Comparison of ENCODE assay signal across 8 mouse cellular contexts in the genomic region with DNA sequence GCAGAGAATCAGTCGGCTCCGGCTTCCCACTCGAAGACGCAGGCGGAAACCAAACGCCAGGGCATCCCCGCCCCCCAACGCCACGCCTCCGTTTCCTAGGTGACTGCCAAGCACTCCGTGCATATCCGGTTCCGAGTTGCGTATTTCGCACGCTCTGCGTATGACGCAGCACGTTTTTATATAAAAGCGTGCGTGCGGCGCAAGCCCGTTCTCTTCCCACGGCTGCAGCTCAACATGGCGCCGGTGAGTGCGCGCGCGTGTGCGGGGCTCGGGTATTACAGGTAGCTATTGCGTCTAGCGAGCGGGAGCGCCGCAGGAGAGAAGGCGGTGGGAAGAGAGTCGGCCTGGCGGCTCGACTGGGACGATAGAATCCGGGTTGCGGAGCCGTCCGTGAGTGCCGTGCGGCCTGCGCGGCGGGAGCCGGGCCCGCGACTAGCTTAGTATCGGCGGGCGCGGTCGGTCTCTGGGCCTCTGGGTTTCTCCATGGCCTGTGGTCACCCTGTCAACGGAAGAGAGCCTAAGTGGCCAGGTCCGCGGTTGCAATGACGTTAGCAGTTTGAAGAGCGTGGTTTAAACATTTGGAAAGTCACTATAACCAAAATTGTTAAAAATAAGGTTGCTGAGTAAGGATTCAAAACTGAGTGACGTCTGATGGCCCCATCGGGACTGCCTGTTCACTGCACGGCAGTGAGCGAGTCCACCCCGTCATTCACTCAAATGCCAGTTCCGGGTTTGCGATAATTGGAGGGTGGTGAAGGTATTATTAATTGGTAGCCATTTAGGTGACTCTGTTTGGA. TPM values are rescaled to one million over a fixed set of nuclear protein-coding genes. Genes with fewer than 3 reads are reported as not detected.
DNase-seq lines count a peak whose midpoint lies in the region; ATAC-seq and TF ChIP-seq lines count a peak whose summit lies in the region.

A gene (plus strand): TSS at position 136 of the 797 bp plus-strand sequence.

- H3K27ac ChIP-seq in cortical plate, adult 2 months (ENCODE audit: insufficient read depth, low read length) = peak within 1 kb of the TSS; percentile 65

- TF ChIP-seq POLR2A in cortical plate, adult 2 months (IDR thresholded peaks at IDR 0.05; ENCODE audit: extremely low read depth, insufficient read depth, low read length) = peak; percentile 100

- no peak for TF ChIP-seq CTCF in cortical plate, adult 2 months (IDR thresholded peaks at IDR 0.05; ENCODE audit: extremely low read depth, insufficient read depth, low read length)

- peak; percentile 96 to 97 for DNase-seq in gastrocnemius, adult 8-10 months (ENCODE audit: low spot score in 2 of 2)
- peak; percentile 96 for DNase-seq in hindlimb bud, embryonic 11.5 days (ENCODE audit: extremely low spot score, low read depth, low spot score)
- DNase-seq in left cerebral cortex, adult 8-10 months (ENCODE audit: low spot score in 2 of 2) = peak; percentile 97
- DNase-seq in right cerebral cortex, postnatal 10 days (ENCODE audit: low spot score in 2 of 2) = peak; percentile 98 to 99
- DNase-seq in urinary bladder, postnatal 25 days (ENCODE audit: low spot score) = peak; percentile 99

- peak; percentile 98 for ATAC-seq in activated CD4-positive, CD25-positive, alpha-beta regulatory T cell, adult 4 months

- H3K4me3 ChIP-seq in cortical plate, adult 2 months (ENCODE audit: insufficient read depth, low read length) = peak within 1 kb of the TSS; percentile 91
- H3K4me3 ChIP-seq in megakaryocyte, embryonic 14.5 days (replicated peaks) = peak within 1 kb of the TSS; percentile 95

- peaks cover 26% of the 10 kb centered on the region for H3K36me3 ChIP-seq in megakaryocyte, embryonic 14.5 days (replicated peaks; ENCODE audit: low read length)

- H3K9me3 ChIP-seq in megakaryocyte, embryonic 14.5 days = no peaks in the 10 kb centered on the region

- H3K4me1 ChIP-seq in cortical plate, adult 2 months (ENCODE audit: control insufficient read depth, insufficient read depth, low read length) = no peaks in the 10 kb centered on the region
- H3K4me1 ChIP-seq in megakaryocyte, embryonic 14.5 days = peaks cover 21% of the 10 kb centered on the region

- no peaks in the 10 kb centered on the region for H3K27me3 ChIP-seq in megakaryocyte, embryonic 14.5 days (replicated peaks)

RNA-seq across cellular contexts. Expression of the gene that starts here (rescaled TPM):
- polyA plus RNA-seq in activated CD4-positive, CD25-positive, alpha-beta regulatory T cell, adult 4 months (2017; shearing (Covaris generic)) = 100 to 1,000 TPM; 673 to 732 TPM
- polyA plus RNA-seq in cortical plate, adult 2 months (2012; rRNA removed) = 156 and 163 TPM in 2 replicates
- total RNA-seq in gastrocnemius, adult 8-10 months (2022) = 100 to 1,000 TPM; 139 to 168 (median 145) TPM
- 100 to 1,000 TPM; 203 to 235 (median 213) TPM for total RNA-seq in left cerebral cortex, adult 8-10 months (2022)
- 11.5 TPM in 1 of 2 replicates, not detected in the other for polyA plus RNA-seq in megakaryocyte, embryonic 14.5 days (2012; ENCODE audit: insufficient read depth, low replicate concordance)

Comparison
In these comparisons a context has a peak if more than half of its experiments do, and no peak if none do; other contexts are left out.
1. Peak in every context shown above with its lines: DNase-seq, ATAC-seq, H3K4me3 ChIP-seq and H3K27ac ChIP-seq.
2. RNA of the gene that starts here (polyA plus RNA-seq): 673 to 732 TPM in activated CD4-positive, CD25-positive, alpha-beta regulatory T cell, adult 4 months and 156 to 163 TPM in cortical plate, adult 2 months; 11.5 TPM in megakaryocyte, embryonic 14.5 days; every median in the first group is over 10 times any median in the second.